Mouse (Mus musculus): ENCODE data around the gene Mmachc. TPM values are rescaled to one million over a fixed set of nuclear protein-coding genes. Genes with fewer than 3 reads are reported as not detected.

Mmachc gene
- total RNA-seq (2021): 10 to 100 TPM; 17.5 TPM

- DNase-seq (ENCODE audit: low spot score in 2 of 2): peak; percentile 91 to 92
- intact Hi-C loops (cut with DNase I): loop anchor here (5.0 kb wide), 1 partner anchor 66 kb away; no protein-coding TSS in a partner anchor
Observed at GRCm38 (mm10) chr4:116708201-116708764, at the start of gene Mmachc, which contains the start of gene Ccdc163. Mmachc (minus strand) TSS chr4:116708406. Ccdc163 (plus strand) TSS chr4:116708509.

DNA sequence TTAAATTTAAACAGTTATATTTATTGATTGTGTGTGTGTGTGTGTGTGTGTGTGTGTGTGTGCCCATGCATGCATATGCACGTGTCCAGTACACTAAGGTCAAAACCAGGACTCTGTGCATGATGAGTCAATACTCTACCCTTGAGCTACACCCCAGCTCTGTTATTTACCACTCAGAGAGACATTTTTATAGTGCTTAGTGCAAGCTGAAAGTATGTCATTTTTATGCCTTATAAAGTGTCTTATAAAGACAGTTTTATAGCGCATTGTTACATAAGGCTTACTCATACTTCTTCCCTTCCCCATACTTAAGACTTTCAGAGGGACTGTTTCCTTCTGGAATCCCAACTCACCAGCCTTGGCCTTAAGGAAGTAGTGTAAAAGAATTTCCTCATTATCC, 41.5 kb upstream of the Mmachc start:
- intact Hi-C loops (cut with DNase I): no loop called here
- DNase-seq (ENCODE audit: low spot score in 2 of 2): no peak

GRCm38 (mm10) chr4:116738972-116739751, 31.0 kb upstream of the Mmachc start:
- DNase-seq (ENCODE audit: low spot score in 2 of 2): peak in 1 of 2 experiments; percentile 7
- intact Hi-C loops (cut with DNase I): no loop called here

GRCm38 (mm10) chr4:116734996-116735395, 26.8 kb upstream of the Mmachc start:
- no peak for DNase-seq (ENCODE audit: low spot score in 2 of 2)
- intact Hi-C loops (cut with DNase I): no loop called here

DNA sequence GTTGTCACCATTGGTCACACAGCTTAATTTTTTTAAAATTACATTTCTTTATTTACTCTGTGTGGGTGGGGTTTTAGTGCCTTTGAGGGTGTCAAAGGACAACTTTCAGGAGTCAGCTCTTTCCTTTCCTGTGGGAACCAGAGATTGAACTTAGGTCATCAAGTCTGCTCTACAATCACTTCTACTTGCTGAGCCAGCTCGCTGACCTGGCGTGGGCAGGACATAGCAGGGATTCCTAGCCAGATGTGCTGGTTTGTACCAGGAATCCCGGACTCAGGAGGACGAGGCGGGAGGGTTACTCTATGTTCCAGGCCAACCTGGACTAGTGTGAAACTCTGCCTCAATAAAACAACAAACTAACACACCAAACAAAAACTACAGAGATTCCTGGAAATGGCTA, 24.1 kb upstream of the Mmachc start:
- DNase-seq (ENCODE audit: low spot score in 2 of 2): no peak
- intact Hi-C loops (cut with DNase I): no loop called here

DNA sequence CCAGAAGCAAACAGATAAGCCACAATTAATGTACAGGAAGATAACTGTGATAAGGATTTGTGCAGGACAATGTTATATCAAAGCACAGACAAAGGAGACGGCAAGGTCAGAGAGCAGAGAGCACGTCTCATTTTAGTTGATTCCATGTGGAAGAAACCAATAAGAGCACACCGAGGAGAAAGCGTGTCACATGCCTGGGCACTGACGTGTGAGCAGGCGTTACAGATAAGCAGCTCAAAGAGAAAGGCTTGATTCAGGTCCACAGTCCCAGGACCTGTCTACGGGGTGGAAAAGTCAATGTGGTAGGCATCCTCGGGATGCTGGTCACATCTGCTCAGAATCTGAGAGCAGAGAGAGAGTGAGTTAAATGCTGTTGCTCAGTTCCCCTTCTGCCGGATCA, 22.9 kb upstream of the Mmachc start:
- intact Hi-C loops (cut with DNase I): no loop called here
- DNase-seq (ENCODE audit: low spot score in 2 of 2): no peak

DNA sequence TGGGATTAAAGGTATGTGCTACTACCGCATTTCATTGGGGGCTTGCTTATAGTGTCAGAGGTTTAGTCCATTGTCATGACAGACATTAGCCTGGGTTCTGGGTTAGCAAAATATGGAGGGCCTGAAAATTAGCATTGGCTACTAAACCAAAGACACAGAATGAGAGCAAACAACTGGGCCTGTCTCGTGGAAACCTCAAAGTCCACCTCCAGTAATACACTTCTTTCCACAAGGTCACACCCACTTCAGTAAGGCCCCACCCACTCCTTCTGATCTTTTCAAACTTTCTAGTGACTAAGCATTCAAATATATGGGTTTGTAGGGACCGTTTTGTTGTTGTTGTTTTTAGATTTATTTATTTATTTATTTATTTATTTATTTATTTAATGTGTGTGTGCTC, 21.3 kb upstream of the Mmachc start:
- DNase-seq (ENCODE audit: low spot score in 2 of 2): no peak
- intact Hi-C loops (cut with DNase I): loop anchor here (10.0 kb wide), 1 partner anchor 265 kb away; the partner anchor contains the start of genes Hectd3 and Urod

GRCm38 (mm10) chr4:116727401-116727800, 19.2 kb upstream of the Mmachc start:
- intact Hi-C loops (cut with DNase I): loop anchor here (10.0 kb wide), 1 partner anchor 267 kb away; the partner anchor contains the start of genes Hectd3 and Urod
- DNase-seq (ENCODE audit: low spot score in 2 of 2): no peak

- no peak for DNase-seq (ENCODE audit: low spot score in 2 of 2)
- intact Hi-C loops (cut with DNase I): loop anchor here (10.0 kb wide), 1 partner anchor 269 kb away; the partner anchor contains the start of genes Hectd3 and Urod
Observed at GRCm38 (mm10) chr4:116725444-116725843, 17.2 kb upstream of the Mmachc start.

DNA sequence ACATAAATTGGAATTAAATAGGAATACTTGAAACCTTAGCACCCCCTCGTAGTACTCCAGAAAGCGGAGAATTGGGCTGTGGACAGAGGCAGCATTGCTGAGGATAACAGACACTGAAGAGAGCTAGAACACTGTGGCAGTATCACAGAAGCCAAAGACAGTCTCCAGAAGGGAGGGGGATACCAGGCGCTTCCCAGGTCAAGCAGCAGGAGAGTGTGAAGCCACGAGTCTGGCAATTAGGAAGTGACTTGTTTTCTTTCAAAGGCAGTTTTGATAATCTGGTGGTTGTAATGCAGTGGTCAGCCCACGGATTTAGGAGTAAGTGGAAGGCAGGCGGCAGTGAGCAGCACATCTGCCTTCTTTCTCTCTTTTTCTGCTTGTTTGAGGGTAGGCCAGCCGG, 14.0 kb upstream of the Mmachc start:
- intact Hi-C loops (cut with DNase I): loop anchor here (10.0 kb wide), 1 partner anchor 273 kb away; the partner anchor contains the start of genes Hectd3 and Urod
- DNase-seq (ENCODE audit: low spot score in 2 of 2): no peak

GRCm38 (mm10) chr4:116721098-116721628, 13.0 kb upstream of the Mmachc start:
- DNase-seq (ENCODE audit: low spot score in 2 of 2): no peak
- intact Hi-C loops (cut with DNase I): loop anchor here (10.0 kb wide), 1 partner anchor 274 kb away; the partner anchor contains the start of genes Hectd3 and Urod

GRCm38 (mm10) chr4:116720343-116721097, 12.3 kb upstream of the Mmachc start, which contains the start of gene Tesk2:
Tesk2 (plus strand) TSS chr4:116720948.
- intact Hi-C loops (cut with DNase I): loop anchor here (10.0 kb wide), 1 partner anchor 274 kb away; the partner anchor contains the start of genes Hectd3 and Urod
- DNase-seq (ENCODE audit: low spot score in 2 of 2): peak; percentile 87 to 90

DNA sequence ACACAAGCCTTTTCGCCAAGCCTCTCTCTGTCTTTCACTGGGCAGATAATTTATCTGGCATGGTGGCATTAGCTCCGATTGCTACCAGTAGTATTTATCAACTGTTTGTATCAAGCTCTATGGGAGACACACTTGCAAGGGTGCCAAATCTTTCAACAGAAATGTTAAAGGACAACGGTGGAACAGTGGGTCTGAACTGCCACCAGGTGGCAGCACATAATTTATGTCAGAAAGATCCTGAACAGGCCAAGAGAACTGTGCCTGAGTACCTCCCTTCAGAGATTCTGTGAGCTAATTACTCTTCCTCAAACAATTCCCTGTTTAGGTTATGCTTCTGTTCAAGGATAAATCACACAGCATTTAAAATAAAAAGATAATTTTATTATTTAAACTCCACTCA, 11.2 kb upstream of the Mmachc start:
- intact Hi-C loops (cut with DNase I): loop anchor here (1.0 kb wide), 1 partner anchor 70 kb away; no protein-coding TSS in a partner anchor
- DNase-seq (ENCODE audit: low spot score in 2 of 2): peak; percentile 43 to 52

DNA sequence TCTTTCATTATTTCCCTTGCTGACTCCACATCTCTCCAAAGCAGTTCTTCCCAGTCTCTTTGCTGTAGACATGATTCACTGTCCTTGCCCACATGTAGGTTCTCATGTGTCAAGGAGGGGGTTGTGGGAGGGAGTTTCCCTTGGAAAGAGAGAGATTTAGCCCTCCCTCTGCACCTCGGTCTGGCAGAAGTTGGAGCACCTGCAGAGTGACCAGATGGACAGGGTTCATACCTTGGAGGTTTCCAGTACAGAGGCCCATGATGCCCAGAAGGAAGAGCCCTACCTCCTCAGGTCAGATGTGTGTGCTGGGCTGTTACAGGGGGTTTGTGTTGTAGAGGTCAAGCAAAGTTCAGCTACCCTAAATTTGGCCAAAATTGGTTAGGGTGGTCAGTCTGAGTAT, 4.3 kb upstream of the Mmachc start:
- intact Hi-C loops (cut with DNase I): no loop called here

GRCm38 (mm10) chr4:116710154-116710553, 1.9 kb upstream of the Mmachc start:
- intact Hi-C loops (cut with DNase I): no loop called here
- no peak for DNase-seq (ENCODE audit: low spot score in 2 of 2)

More for the DNA sequence above, 4.3 kb upstream of the Mmachc start:
- DNase-seq (ENCODE audit: low spot score in 2 of 2): no peak

DNA sequence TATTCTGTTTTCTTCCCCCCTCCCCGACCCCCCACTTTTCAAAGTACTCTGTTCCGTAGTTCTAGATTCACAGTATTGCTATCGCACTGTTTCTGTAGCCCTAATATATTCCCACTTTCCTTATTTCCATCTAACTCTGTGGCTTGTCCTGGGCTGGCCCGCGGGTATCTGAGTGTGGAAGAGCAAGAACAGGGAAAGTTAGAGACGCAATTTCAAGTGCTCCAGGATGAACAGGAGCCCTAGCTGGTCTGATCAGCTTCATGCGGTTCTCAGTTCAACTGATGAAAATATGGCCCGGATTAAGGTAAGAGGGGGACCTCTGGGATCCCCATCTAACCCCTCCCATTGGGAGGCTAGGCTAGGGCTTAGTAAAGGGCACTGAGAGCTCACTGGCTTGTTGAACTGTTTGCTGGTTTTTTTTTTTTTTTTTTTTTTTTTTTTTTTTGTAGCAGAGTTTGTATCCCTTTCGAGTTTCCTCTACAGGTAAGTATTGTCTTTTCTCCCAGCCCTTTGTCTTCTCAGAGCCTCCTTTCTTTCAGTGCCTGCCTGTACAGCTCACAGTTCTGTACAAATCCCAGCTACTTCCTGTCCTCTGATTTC, 685 bp upstream of the Mmachc start:
- no peak for DNase-seq (ENCODE audit: low spot score in 2 of 2)
- intact Hi-C loops (cut with DNase I): loop anchor here (5.0 kb wide), 1 partner anchor 67 kb away; no protein-coding TSS in a partner anchor

GRCm38 (mm10) chr4:116707666-116708065, 540 bp downstream of the Mmachc start:
- intact Hi-C loops (cut with DNase I): loop anchor here (5.0 kb wide), 1 partner anchor 65 kb away; no protein-coding TSS in a partner anchor
- DNase-seq (ENCODE audit: low spot score in 2 of 2): peak in 1 of 2 experiments; percentile 18

DNA sequence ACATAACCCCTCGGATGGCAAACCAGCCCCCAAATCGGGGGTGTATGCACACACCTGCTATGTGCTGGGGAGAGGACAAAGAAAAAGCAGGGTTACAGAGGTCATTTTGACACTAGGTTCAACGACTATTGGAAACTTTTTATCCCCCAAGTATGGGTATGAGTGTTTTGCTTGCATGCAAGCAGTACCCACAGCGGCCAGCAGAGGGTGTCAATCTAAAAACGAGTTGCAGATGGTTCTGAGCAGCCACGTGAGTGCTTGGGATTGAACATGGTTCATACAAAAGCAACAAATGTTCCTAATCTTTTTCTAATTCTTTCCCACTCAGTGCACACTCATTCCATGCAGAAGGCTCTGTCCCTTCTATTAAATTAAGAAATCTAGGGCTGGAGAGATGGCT, 4.4 kb downstream of the Mmachc start:
- intact Hi-C loops (cut with DNase I): no loop called here
- DNase-seq (ENCODE audit: low spot score in 2 of 2): peak in 1 of 2 experiments; percentile 34

DNA sequence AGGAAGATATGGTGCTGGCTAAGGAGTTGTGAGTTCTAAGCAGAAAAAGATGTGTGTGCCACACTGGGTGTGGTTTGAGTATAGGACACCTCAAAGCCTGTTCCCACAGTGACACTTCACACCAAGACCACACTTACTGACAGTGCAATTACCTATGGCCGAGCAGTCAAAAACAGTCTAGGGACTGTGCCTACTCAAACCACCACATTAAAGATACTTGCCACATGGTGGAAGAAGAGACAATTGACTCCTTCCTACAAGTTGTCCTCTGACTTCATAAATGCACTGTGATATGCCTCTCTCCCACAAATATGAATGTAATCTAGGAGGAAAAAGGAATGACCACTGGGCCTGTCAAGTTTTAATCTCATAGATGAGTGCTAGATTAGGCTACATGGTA, 7.2 kb downstream of the Mmachc start:
- no peak for DNase-seq (ENCODE audit: low spot score in 2 of 2)
- intact Hi-C loops (cut with DNase I): no loop called here

Measured in left cerebral cortex, postnatal 36 days (tissue).